Mouse (Mus musculus) limb, embryonic 14.5 days (tissue): Measurements from ENCODE around the gene Mbnl1. TPM values are rescaled to one million over a fixed set of nuclear protein-coding genes. Genes with fewer than 3 reads are reported as not detected.

Experiments used
- ATAC-seq: fragments of 200-750 bp; cut with Nextera tagmentation; 2 replicates; pipeline ENCODE4 v1.8.0; 2017; ENCODE audit warnings: low read depth, moderate number of reproducible peaks, moderate TSS enrichment; ENCODE audit not compliant: low FRiP score
- DNase-seq: peaks from one replicate; pipeline ENCODE4 v3.0.0-alpha.2; 2015; ENCODE audit warnings: low spot score
- H3K27ac ChIP-seq: fragments of 300-500 bp; sonication (generic); replicated peaks from 2 replicates; pipeline ENCODE4 v1.5.1; 2014; ENCODE audit warnings: low read depth, mild to moderate bottlenecking, low read length, moderate library complexity, mixed read lengths
- H3K27me3 ChIP-seq: fragments of 300-500 bp; sonication (generic); 2 replicates; pipeline ENCODE4 v1.6.1; 2014; ENCODE audit warnings: low read length, mixed read lengths; ENCODE audit not compliant: control insufficient read depth, insufficient read depth
- H3K36me3 ChIP-seq: fragments of 300-500 bp; sonication (generic); 2 replicates; pipeline ENCODE4 v1.6.1; 2014; ENCODE audit warnings: mild to moderate bottlenecking, low read length, moderate library complexity, mixed read lengths; ENCODE audit not compliant: control insufficient read depth, insufficient read depth
- H3K4me1 ChIP-seq: fragments of 300-500 bp; sonication (generic); 2 replicates; pipeline ENCODE4 v1.6.1; 2014; ENCODE audit warnings: antibody characterized with exemption, low read length, mixed read lengths; ENCODE audit not compliant: control insufficient read depth, insufficient read depth
- H3K4me2 ChIP-seq: fragments of 300-500 bp; sonication (generic); replicated peaks from 2 replicates; pipeline ENCODE4 v1.6.1; 2014; ENCODE audit warnings: low read depth, mild to moderate bottlenecking, low read length, moderate library complexity; ENCODE audit not compliant: severe bottlenecking
- H3K4me3 ChIP-seq: fragments of 300-500 bp; sonication (generic); replicated peaks from 2 replicates; pipeline ENCODE4 v1.5.1; 2014; ENCODE audit warnings: low read length
- H3K9ac ChIP-seq: fragments of 300-500 bp; sonication (generic); 2 replicates; pipeline ENCODE4 v1.6.1; 2014; ENCODE audit warnings: mild to moderate bottlenecking, low read depth, low read length, moderate library complexity; ENCODE audit not compliant: severe bottlenecking
- H3K9me3 ChIP-seq: fragments of 300-500 bp; sonication (generic); 2 replicates; pipeline ENCODE4 v1.6.1; 2016; ENCODE audit warnings: low read length; ENCODE audit not compliant: control insufficient read depth
- POLR2A ChIP-seq: fragments of 200-500 bp; IDR thresholded peaks from 2 replicates; pipeline ENCODE4 v1.8.0; 2012; ENCODE audit warnings: inconsistent platforms, mild to moderate bottlenecking, moderate library complexity, borderline replicate concordance; ENCODE audit not compliant: insufficient read depth, insufficient read length; ENCODE audit errors: extremely low read depth
- WGBS: fragments of 180-500 bp; shearing (Covaris S2); extraction: QIAGEN DNeasy Blood & Tissue Kit; methylation state at CpG from one replicate; pipeline ENCODE4 v1.1.7; 2014; 5-methylcytosine and 5-hydroxymethylcytosine counted together
- polyA plus RNA-seq, 2 experiments: library from polyadenylated mRNA; depleted of rRNA in 1 of 2; stranded (reverse) in 1 of 2; unstranded in 1 of 2; fragments of >200 nt; fragmentation: Nextera tagmentation in 1 of 2; extraction: Ambion mirVana in 1 of 2; gene quantifications; 2 replicates each; pipeline versions ENCODE4 v1.2.1 to v1.2.3; 2012 to 2014

Gene Mbnl1
- polyA plus RNA-seq, 2 experiments = 40.2 to 124 TPM

- H3K9me3 ChIP-seq = no peaks in the 10 kb centered on the region
- WGBS = 91% methylated on average over 7 of the region's 7 CpGs
Observed at GRCm38 (mm10) chr3:60613121-60613520, 140.5 kb downstream of the Mbnl1 start.

DNA sequence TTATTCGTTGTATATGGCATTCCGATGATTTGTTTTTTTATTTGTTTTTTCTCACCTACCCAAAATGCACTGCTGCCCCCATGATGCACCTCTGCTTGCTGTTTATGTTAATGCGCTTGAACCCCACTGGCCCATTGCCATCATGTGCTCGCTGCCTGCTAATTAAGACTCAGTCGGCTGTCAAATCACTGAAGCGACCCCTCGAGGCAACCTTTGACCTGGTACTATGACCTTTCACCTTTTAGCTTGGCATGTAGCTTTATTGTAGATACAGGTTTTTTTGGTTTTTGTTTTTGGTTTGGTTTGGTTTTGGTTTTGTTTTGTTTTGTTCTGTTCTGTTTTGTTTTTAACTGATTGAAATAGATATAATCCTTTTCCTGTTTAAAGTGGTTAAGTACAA, 141.9 kb downstream of the Mbnl1 start:
- no peak overlapping the region for H3K27ac ChIP-seq
- no peaks in the 10 kb centered on the region for H3K4me1 ChIP-seq
- no peak overlapping the region for H3K9ac ChIP-seq
- H3K4me2 ChIP-seq = no peak overlapping the region
- 85% methylated on average over 7 of the region's 7 CpGs for WGBS
- DNase-seq (no peak), ATAC-seq (no peak)
- H3K27me3 ChIP-seq = no peaks in the 10 kb centered on the region
- no peak overlapping the region for H3K4me3 ChIP-seq
- no peak for TF ChIP-seq POLR2A
- H3K9me3 ChIP-seq = no peaks in the 10 kb centered on the region
- H3K36me3 ChIP-seq = peaks cover 19% of the 10 kb centered on the region; the same call in 1 of the 2 replicates

More at GRCm38 (mm10) chr3:60613121-60613520, 140.5 kb downstream of the Mbnl1 start:
- ATAC-seq (no peak), DNase-seq (no peak)
- no peak overlapping the region for H3K4me3 ChIP-seq
- TF ChIP-seq POLR2A = no peak
- H3K36me3 ChIP-seq = peaks cover 15% of the 10 kb centered on the region; the same call in 1 of the 2 replicates
- H3K9ac ChIP-seq = no peak overlapping the region
- no peaks in the 10 kb centered on the region for H3K27me3 ChIP-seq
- H3K27ac ChIP-seq = no peak overlapping the region
- no peak overlapping the region for H3K4me2 ChIP-seq
- no peaks in the 10 kb centered on the region for H3K4me1 ChIP-seq

- WGBS = 44% methylated on average over 11 of the region's 11 CpGs
- H3K4me2 ChIP-seq = no peak overlapping the region
- no peaks in the 10 kb centered on the region for H3K4me1 ChIP-seq
- no peak overlapping the region for H3K9ac ChIP-seq
- no peaks in the 10 kb centered on the region for H3K27me3 ChIP-seq
- no peaks in the 10 kb centered on the region for H3K9me3 ChIP-seq
- no peak for TF ChIP-seq POLR2A
- 0 out of 2 replicates have a peak overlapping the region, but pooled peaks have one; percentile 20 for H3K27ac ChIP-seq
- H3K36me3 ChIP-seq = peaks cover 19% of the 10 kb centered on the region; the same call in 1 of the 2 replicates
- H3K4me3 ChIP-seq = no peak overlapping the region
- no peak for ATAC-seq
- DNase-seq = no peak
Observed at GRCm38 (mm10) chr3:60615057-60615606, 142.5 kb downstream of the Mbnl1 start.

DNA sequence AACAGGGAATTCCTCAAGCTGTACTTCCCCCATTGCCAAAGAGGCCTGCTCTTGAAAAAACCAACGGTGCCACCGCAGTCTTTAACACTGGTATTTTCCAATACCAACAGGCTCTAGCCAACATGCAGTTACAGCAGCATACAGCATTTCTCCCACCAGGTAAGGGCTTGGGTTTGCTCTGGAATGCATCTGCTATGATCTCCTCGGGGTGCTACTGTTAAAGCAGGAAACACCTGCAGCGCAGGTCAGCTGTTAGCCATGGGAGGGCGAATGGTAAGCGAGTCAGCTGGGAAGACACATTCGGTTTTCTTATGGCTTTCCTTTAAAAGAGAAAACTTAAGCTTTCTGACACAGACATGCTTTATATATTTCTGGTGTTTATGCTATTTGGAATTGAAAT, 143.0 kb downstream of the Mbnl1 start:
- Histone ChIP-seq H3K9me3 (no peaks in the 10 kb centered on the region), H3K4me1 (no peaks in the 10 kb centered on the region), H3K27me3 (no peaks in the 10 kb centered on the region), H3K36me3 (peaks cover 19% of the 10 kb centered on the region; the same call in 1 of the 2 replicates), H3K9ac (no peak overlapping the region), H3K4me2 (no peak overlapping the region), H3K4me3 (no peak overlapping the region), H3K27ac (no peak overlapping the region)
- DNase-seq = no peak
- no peak for ATAC-seq
- no peak for TF ChIP-seq POLR2A
- 41% methylated on average over 7 of the region's 7 CpGs for WGBS

DNA sequence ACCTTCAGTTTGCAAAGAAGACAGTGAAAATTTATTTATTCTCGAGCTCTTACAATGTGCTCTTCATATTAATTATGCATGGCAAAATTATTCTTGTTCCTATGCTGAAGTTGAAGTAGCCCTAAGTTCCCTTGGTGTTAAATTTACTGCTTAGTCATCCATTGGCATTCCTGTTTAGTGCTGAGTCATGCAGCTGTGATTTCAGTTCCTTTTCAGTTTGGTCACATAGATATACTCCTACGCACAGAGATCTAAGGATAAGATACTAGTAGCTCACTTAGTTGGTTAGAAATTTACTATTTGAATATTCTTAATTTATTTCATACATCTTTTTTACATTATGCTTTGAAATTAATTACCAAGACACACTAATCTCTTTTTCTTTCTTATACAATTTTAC, 143.5 kb downstream of the Mbnl1 start:
- no peak overlapping the region for H3K4me3 ChIP-seq
- ATAC-seq (no peak), DNase-seq (no peak)
- no peaks in the 10 kb centered on the region for H3K27me3 ChIP-seq
- H3K27ac ChIP-seq = no peak overlapping the region
- no peaks in the 10 kb centered on the region for H3K4me1 ChIP-seq
- WGBS = 89% methylated on average over 2 of the region's 2 CpGs
- no peaks in the 10 kb centered on the region for H3K9me3 ChIP-seq
- H3K4me2 ChIP-seq = no peak overlapping the region
- no peak for TF ChIP-seq POLR2A
- peaks cover 24% of the 10 kb centered on the region; the same call in 1 of the 2 replicates for H3K36me3 ChIP-seq
- H3K9ac ChIP-seq = no peak overlapping the region
